Mouse (Mus musculus): ENCODE results near the gene Srsf2. TPM values are rescaled to one million over a fixed set of nuclear protein-coding genes. Genes with fewer than 3 reads are reported as not detected.

Gene Srsf2
- polyA plus RNA-seq, 1 experiment = 2,305 TPM

GRCm38 (mm10) chr11:116865945-116866585 lies 13.2 kb upstream of the Srsf2 start:
- TF ChIP-seq GATA1 (IDR thresholded peaks at IDR 0.05; ENCODE audit: low read length) = no peak

DNA sequence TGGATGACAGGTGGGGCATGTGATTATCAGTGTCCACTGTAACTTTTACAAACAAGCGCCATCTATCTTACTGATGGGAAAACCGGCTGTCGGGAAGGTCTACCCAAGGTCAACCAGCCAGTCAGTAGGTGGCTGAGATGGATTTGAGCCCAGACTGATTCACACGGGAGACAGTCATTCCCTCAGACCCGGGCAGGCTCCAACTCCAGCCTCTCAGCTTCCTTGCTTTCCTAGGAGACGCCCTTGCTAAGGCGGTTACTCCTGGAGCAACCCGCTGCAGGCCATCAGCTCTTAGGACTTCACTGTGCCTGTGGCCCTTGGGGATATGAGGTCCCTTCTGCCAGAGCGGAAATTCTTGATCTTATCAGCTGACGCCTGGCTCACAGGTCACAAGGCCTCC lies 11.6 kb upstream of the Srsf2 start:
- TF ChIP-seq GATA1 (IDR thresholded peaks at IDR 0.05; ENCODE audit: low read length) = no peak

- TF ChIP-seq GATA1 (IDR thresholded peaks at IDR 0.05; ENCODE audit: low read length) = no peak
Observed at GRCm38 (mm10) chr11:116857183-116857850, 4.4 kb upstream of the Srsf2 start.

GRCm38 (mm10) chr11:116854279-116854678 lies 1.4 kb upstream of the Srsf2 start:
- TF ChIP-seq GATA1 (IDR thresholded peaks at IDR 0.05; ENCODE audit: low read length) = no peak

- no peak for TF ChIP-seq GATA1 (IDR thresholded peaks at IDR 0.05; ENCODE audit: low read length)
Observed at GRCm38 (mm10) chr11:116853512-116853928, 626 bp upstream of the Srsf2 start.

DNA sequence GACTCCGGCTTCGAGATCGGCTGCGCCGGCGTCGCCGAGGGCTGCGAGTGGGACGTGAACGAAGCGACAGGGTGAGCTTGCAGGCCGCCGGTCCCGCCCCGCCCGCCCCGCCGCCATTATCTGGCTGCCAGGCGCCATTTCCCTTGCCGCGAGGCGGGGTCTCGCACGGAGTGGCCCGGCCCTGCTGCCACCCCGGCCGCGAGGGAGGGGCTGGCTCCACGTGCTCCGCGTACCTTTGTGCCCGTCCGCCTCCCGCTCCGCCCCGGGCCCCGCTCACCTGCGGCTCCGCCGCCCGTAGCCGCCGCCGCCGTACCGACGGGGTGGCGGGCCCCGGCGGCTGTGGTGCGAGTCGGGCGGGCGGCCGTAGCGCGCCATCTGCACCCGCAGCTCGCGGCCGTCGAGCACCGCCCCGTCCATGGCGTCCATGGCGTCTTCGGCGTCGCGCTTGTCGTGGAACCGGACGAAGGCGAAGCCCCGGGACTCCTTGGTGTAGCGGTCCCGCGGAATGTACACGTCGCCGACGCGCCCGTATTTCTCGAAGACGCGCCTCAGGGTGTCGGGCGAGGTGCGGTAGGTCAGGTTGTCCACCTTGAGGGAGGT lies 503 bp downstream of the Srsf2 start, which contains the start of gene Mfsd11:
Gene Mfsd11 (plus strand): TSS at position 150 of the 600 bp plus-strand sequence.
- no peak for TF ChIP-seq GATA1 (IDR thresholded peaks at IDR 0.05; ENCODE audit: low read length)

GRCm38 (mm10) chr11:116851576-116852290 lies 1.2 kb downstream of the Srsf2 start:
- no peak for TF ChIP-seq GATA1 (IDR thresholded peaks at IDR 0.05; ENCODE audit: low read length)

GRCm38 (mm10) chr11:116850833-116851477 lies 1.9 kb downstream of the Srsf2 start:
- no peak for TF ChIP-seq GATA1 (IDR thresholded peaks at IDR 0.05; ENCODE audit: low read length)

- no peak for TF ChIP-seq GATA1 (IDR thresholded peaks at IDR 0.05; ENCODE audit: low read length)
Observed at GRCm38 (mm10) chr11:116850085-116850484, 2.8 kb downstream of the Srsf2 start.

GRCm38 (mm10) chr11:116849587-116849986 lies 3.3 kb downstream of the Srsf2 start:
- no peak for TF ChIP-seq GATA1 (IDR thresholded peaks at IDR 0.05; ENCODE audit: low read length)

DNA sequence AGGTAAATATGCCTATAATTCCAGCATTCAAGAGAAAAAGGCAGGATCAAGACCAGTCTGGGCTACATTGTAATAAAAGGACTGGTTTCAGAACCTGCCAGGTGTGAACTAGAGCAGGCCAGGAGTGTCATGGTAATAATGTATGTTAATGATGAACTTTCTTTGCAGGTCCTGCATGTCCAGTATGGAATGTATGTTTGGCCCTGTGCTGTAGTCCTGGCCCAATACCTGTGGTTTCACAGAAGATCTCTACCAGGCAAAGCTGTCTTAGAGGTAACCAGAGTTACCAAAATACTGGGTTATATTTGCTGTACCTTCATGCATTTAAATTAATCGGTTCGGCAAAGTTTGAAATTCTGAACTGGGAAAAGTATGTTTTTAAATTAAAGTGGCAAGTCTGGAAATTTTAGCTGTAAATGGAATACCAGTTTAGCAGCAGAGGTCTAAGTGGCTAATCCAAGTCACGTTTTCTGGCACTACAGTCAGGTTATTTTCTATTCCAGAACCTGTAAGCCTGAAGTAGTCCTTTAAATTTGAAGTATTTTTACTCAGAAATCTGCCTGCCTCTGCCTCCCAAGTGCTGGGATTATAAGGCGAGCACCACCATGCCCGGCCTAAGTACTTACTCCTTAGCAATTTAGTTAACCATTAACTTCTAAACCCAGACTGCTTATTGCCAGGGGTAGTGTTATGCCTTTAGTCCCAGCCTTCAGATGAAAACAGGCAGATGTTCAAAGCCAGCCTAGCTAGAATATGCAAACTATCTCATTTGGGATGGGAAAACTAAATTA lies 4.6 kb downstream of the Srsf2 start:
- TF ChIP-seq GATA1 (IDR thresholded peaks at IDR 0.05; ENCODE audit: low read length) = no peak

- TF ChIP-seq GATA1 (IDR thresholded peaks at IDR 0.05; ENCODE audit: low read length) = no peak
Observed at GRCm38 (mm10) chr11:116847187-116848085, 5.5 kb downstream of the Srsf2 start.

GRCm38 (mm10) chr11:116846593-116847181 lies 6.2 kb downstream of the Srsf2 start:
- no peak for TF ChIP-seq GATA1 (IDR thresholded peaks at IDR 0.05; ENCODE audit: low read length)

Data from G1E-ER4 (cell line).